Mouse (Mus musculus) midbrain, embryonic 11.5 days (tissue): ENCODE measurements around the gene Npnt. TPM values are rescaled to one million over a fixed set of nuclear protein-coding genes. Genes with fewer than 3 reads are reported as not detected.

Experiments
- ATAC-seq: fragments of 200-750 bp; cut with Nextera tagmentation; 2 replicates; pipeline ENCODE4 v1.8.0; 2017; ENCODE audit warnings: moderate TSS enrichment, moderate library complexity; ENCODE audit not compliant: low FRiP score
- DNase-seq: peaks from one replicate; pipeline ENCODE4 v3.0.0; 2015; ENCODE audit warnings: low spot score; ENCODE audit errors: missing footprints
- H3K27ac ChIP-seq: fragments of 300-500 bp; sonication (generic); 2 replicates; pipeline ENCODE4 v1.5.1; 2014; ENCODE audit warnings: low read depth, low read length
- H3K27me3 ChIP-seq: fragments of 300-500 bp; sonication (generic); 2 replicates; pipeline ENCODE4 v1.6.1; 2014; ENCODE audit warnings: mild to moderate bottlenecking, low read length, moderate library complexity, mixed read lengths; ENCODE audit not compliant: control insufficient read depth, insufficient read depth
- H3K36me3 ChIP-seq: fragments of 300-500 bp; sonication (generic); 2 replicates; pipeline ENCODE4 v1.6.1; 2014; ENCODE audit warnings: mild to moderate bottlenecking, low read length, moderate library complexity, mixed read lengths; ENCODE audit not compliant: control insufficient read depth, insufficient read depth
- H3K4me1 ChIP-seq: fragments of 300-500 bp; sonication (generic); 2 replicates; pipeline ENCODE4 v1.6.1; 2014; ENCODE audit warnings: low read length; ENCODE audit not compliant: control insufficient read depth, insufficient read depth
- H3K4me2 ChIP-seq: fragments of 300-500 bp; sonication (generic); 2 replicates; pipeline ENCODE4 v1.6.1; 2014; ENCODE audit warnings: mild to moderate bottlenecking, moderate library complexity
- H3K4me3 ChIP-seq: fragments of 300-500 bp; sonication (generic); 2 replicates; pipeline ENCODE4 v1.5.1; 2014; ENCODE audit warnings: low read depth, low read length
- H3K9ac ChIP-seq: fragments of 300-500 bp; sonication (generic); 2 replicates; pipeline ENCODE4 v1.6.1; 2014; ENCODE audit warnings: low read length
- H3K9me3 ChIP-seq: fragments of 300-500 bp; sonication (generic); 2 replicates; pipeline ENCODE4 v1.6.1; 2016; ENCODE audit warnings: low read length; ENCODE audit not compliant: control insufficient read depth
- WGBS: fragments of 180-500 bp; shearing (Covaris S2); extraction: QIAGEN DNeasy Blood & Tissue Kit; methylation state at CpG from one replicate; pipeline ENCODE4 v1.1.7; 2014; 5-methylcytosine and 5-hydroxymethylcytosine counted together
- polyA plus RNA-seq: library from polyadenylated mRNA; unstranded; fragments of >200 nt; fragmentation: Nextera tagmentation; extraction: Ambion mirVana; gene quantifications from 2 replicates; pipeline ENCODE4 v1.2.1, GENCODE M21; 2014

Gene Npnt
- polyA plus RNA-seq, result 7.6 and 7.9 TPM in 2 replicates

GRCm38 (mm10) chr3:132949791-132950528 is at the start of gene Npnt:
TSS of gene Npnt (minus strand) at chr3:132950291.
- 1% methylated on average over 47 of the region's 82 CpGs for WGBS
- Histone ChIP-seq H3K4me3 (peak within 1 kb of the TSS; percentile 63), H3K27me3 (peaks cover 6% of the 10 kb centered on the region), H3K9ac (peak within 1 kb of the TSS; percentile 66), H3K4me2 (peak within 1 kb of the TSS; percentile 97), H3K27ac (no peak within 1 kb of the TSS), H3K36me3 (no peaks in the 10 kb centered on the region), H3K9me3 (no peaks in the 10 kb centered on the region), H3K4me1 (peaks cover 6% of the 10 kb centered on the region; the same call in 1 of the 2 replicates)
- peak; percentile 90 for ATAC-seq
- DNase-seq, result peak; percentile 94

GRCm38 (mm10) chr3:132996299-132996698 is 46.2 kb upstream of the Npnt start:
- Histone ChIP-seq H3K27ac (no peak overlapping the region), H3K9ac (no peak overlapping the region), H3K36me3 (no peaks in the 10 kb centered on the region), H3K27me3 (no peaks in the 10 kb centered on the region), H3K4me2 (no peak overlapping the region), H3K9me3 (no peaks in the 10 kb centered on the region), H3K4me1 (no peaks in the 10 kb centered on the region), H3K4me3 (no peak overlapping the region)
- DNase-seq (no peak), ATAC-seq (peak; percentile 46; the same call in 1 of the 2 replicates)
- 87% methylated on average over 9 of the region's 9 CpGs for WGBS

- WGBS, result 92% methylated on average over 3 of the region's 3 CpGs
- no peak overlapping the region for H3K27ac ChIP-seq
- H3K36me3 ChIP-seq, result no peaks in the 10 kb centered on the region
Measured at GRCm38 (mm10) chr3:132995904-132996267, 45.8 kb upstream of the Npnt start.

GRCm38 (mm10) chr3:132995172-132995903 is 45.2 kb upstream of the Npnt start:
- H3K4me3 ChIP-seq, result no peak overlapping the region
- H3K9ac ChIP-seq, result no peak overlapping the region
- H3K4me1 ChIP-seq, result no peaks in the 10 kb centered on the region
- no peak for ATAC-seq
- no peak overlapping the region for H3K4me2 ChIP-seq
- H3K27me3 ChIP-seq, result no peaks in the 10 kb centered on the region
- no peaks in the 10 kb centered on the region for H3K9me3 ChIP-seq
- no peaks in the 10 kb centered on the region for H3K36me3 ChIP-seq
- DNase-seq, result no peak
- 87% methylated on average over 7 of the region's 7 CpGs for WGBS
- H3K27ac ChIP-seq, result no peak overlapping the region

More at GRCm38 (mm10) chr3:132995904-132996267, 45.8 kb upstream of the Npnt start:
- DNase-seq (no peak), ATAC-seq (no peak)
- Histone ChIP-seq H3K27me3 (no peaks in the 10 kb centered on the region), H3K4me1 (no peaks in the 10 kb centered on the region), H3K9ac (no peak overlapping the region), H3K4me2 (no peak overlapping the region), H3K9me3 (no peaks in the 10 kb centered on the region), H3K4me3 (no peak overlapping the region)

GRCm38 (mm10) chr3:132986188-132986587 is 36.1 kb upstream of the Npnt start:
- H3K36me3 ChIP-seq, result no peaks in the 10 kb centered on the region
- 90% methylated on average over 5 of the region's 5 CpGs for WGBS
- no peak overlapping the region for H3K4me3 ChIP-seq
- no peaks in the 10 kb centered on the region for H3K4me1 ChIP-seq
- no peaks in the 10 kb centered on the region for H3K27me3 ChIP-seq
- H3K9ac ChIP-seq, result no peak overlapping the region
- H3K9me3 ChIP-seq, result no peaks in the 10 kb centered on the region
- no peak overlapping the region for H3K27ac ChIP-seq
- DNase-seq (no peak), ATAC-seq (no peak)
- no peak overlapping the region for H3K4me2 ChIP-seq

GRCm38 (mm10) chr3:132983845-132984485 is 33.9 kb upstream of the Npnt start:
- no peaks in the 10 kb centered on the region for H3K36me3 ChIP-seq

GRCm38 (mm10) chr3:132981968-132982367 is 31.9 kb upstream of the Npnt start:
- no peaks in the 10 kb centered on the region for H3K36me3 ChIP-seq
- DNase-seq, result no peak
- no peak for ATAC-seq
- H3K9ac ChIP-seq, result no peak overlapping the region
- H3K9me3 ChIP-seq, result no peaks in the 10 kb centered on the region
- WGBS, result 96% methylated on average over 2 of the region's 2 CpGs
- H3K27me3 ChIP-seq, result no peaks in the 10 kb centered on the region
- no peak overlapping the region for H3K4me2 ChIP-seq
- H3K4me1 ChIP-seq, result no peaks in the 10 kb centered on the region
- H3K4me3 ChIP-seq, result no peak overlapping the region
- no peak overlapping the region for H3K27ac ChIP-seq

More at GRCm38 (mm10) chr3:132983845-132984485, 33.9 kb upstream of the Npnt start:
- 73% methylated on average over 4 of the region's 4 CpGs for WGBS
- Histone ChIP-seq H3K4me3 (no peak overlapping the region), H3K9me3 (no peaks in the 10 kb centered on the region), H3K27ac (no peak overlapping the region), H3K9ac (no peak overlapping the region), H3K27me3 (no peaks in the 10 kb centered on the region), H3K4me1 (no peaks in the 10 kb centered on the region), H3K4me2 (no peak overlapping the region)
- DNase-seq (no peak), ATAC-seq (no peak)

GRCm38 (mm10) chr3:132979781-132980461 is 29.8 kb upstream of the Npnt start:
- Histone ChIP-seq H3K4me1 (no peaks in the 10 kb centered on the region), H3K27me3 (no peaks in the 10 kb centered on the region), H3K36me3 (no peaks in the 10 kb centered on the region), H3K9me3 (no peaks in the 10 kb centered on the region), H3K4me2 (no peak overlapping the region), H3K9ac (no peak overlapping the region), H3K4me3 (no peak overlapping the region), H3K27ac (no peak overlapping the region)
- ATAC-seq (no peak), DNase-seq (no peak)
- WGBS, result 91% methylated on average over 12 of the region's 12 CpGs
